Mouse (Mus musculus): ENCODE measurements at regions not wholly inside any gene's neighbourhood (a gene's known extent, or its start where the extent isn't known, plus 50 kb on each side); places are given as distances from the start of the nearest gene placed in this dataset.
A peak's percentile ranks its signal among the peaks of the same experiment; 100 is the strongest.

- no peaks in the 10 kb centered on the region for H3K36me3 ChIP-seq (ENCODE audit: control insufficient read depth, insufficient read depth, low read length)
- H3K27ac ChIP-seq (replicated peaks; ENCODE audit: low read depth, low read length): no peak overlapping the region
- TF ChIP-seq POLR2A (IDR thresholded peaks at IDR 0.05; ENCODE audit: borderline replicate concordance, extremely low read depth, insufficient read depth, insufficient read length): no peak
- 17% methylated on average over 3 of the region's 3 CpGs for WGBS
- peak; percentile 51; the same call in 1 of the 2 replicates for ATAC-seq (ENCODE audit: low FRiP score, low read depth)
- DNase-seq (ENCODE audit: low spot score): no peak
- H3K27me3 ChIP-seq (ENCODE audit: control insufficient read depth, insufficient read depth, low read length): no peaks in the 10 kb centered on the region
- 0 out of 2 replicates have a peak overlapping the region, but pooled peaks have one; percentile 0 for H3K4me2 ChIP-seq (replicated peaks; ENCODE audit: low read depth, low read length, severe bottlenecking)
- no peak overlapping the region for H3K4me3 ChIP-seq (replicated peaks; ENCODE audit: low read length)
- H3K9ac ChIP-seq (ENCODE audit: low read depth, low read length, severe bottlenecking): no peak overlapping the region
- H3K4me1 ChIP-seq (ENCODE audit: control insufficient read depth, insufficient read depth, low read length): peaks cover 36% of the 10 kb centered on the region
- no peaks in the 10 kb centered on the region for H3K9me3 ChIP-seq (ENCODE audit: control insufficient read depth, low read length)
Measured at GRCm38 (mm10) chr4:154726636-154727045, 59.0 kb upstream of the Actrt2 start.

- no peaks in the 10 kb centered on the region for H3K9me3 ChIP-seq (ENCODE audit: control insufficient read depth, low read length)
- H3K9ac ChIP-seq (ENCODE audit: low read depth, low read length, severe bottlenecking): no peak overlapping the region
- H3K36me3 ChIP-seq (ENCODE audit: control insufficient read depth, insufficient read depth, low read length): no peaks in the 10 kb centered on the region
- no peak overlapping the region for H3K27ac ChIP-seq (replicated peaks; ENCODE audit: low read depth, low read length)
- no peak for TF ChIP-seq POLR2A (IDR thresholded peaks at IDR 0.05; ENCODE audit: borderline replicate concordance, extremely low read depth, insufficient read depth, insufficient read length)
- WGBS: 72% methylated on average over 7 of the region's 7 CpGs
- H3K4me2 ChIP-seq (replicated peaks; ENCODE audit: low read depth, low read length, severe bottlenecking): no peak overlapping the region
- peaks cover 47% of the 10 kb centered on the region for H3K4me1 ChIP-seq (ENCODE audit: control insufficient read depth, insufficient read depth, low read length)
- DNase-seq (ENCODE audit: low spot score) (no peak), ATAC-seq (ENCODE audit: low FRiP score, low read depth) (no peak)
- no peak overlapping the region for H3K4me3 ChIP-seq (replicated peaks; ENCODE audit: low read length)
- no peaks in the 10 kb centered on the region for H3K27me3 ChIP-seq (ENCODE audit: control insufficient read depth, insufficient read depth, low read length)
Measured at GRCm38 (mm10) chr4:154727945-154728344, 60.3 kb upstream of the Actrt2 start.

- no peak for TF ChIP-seq POLR2A (IDR thresholded peaks at IDR 0.05; ENCODE audit: borderline replicate concordance, extremely low read depth, insufficient read depth, insufficient read length)
- ATAC-seq (ENCODE audit: low FRiP score, low read depth) (peak; percentile 14; the same call in 1 of the 2 replicates), DNase-seq (ENCODE audit: low spot score) (no peak)
- no peak overlapping the region for H3K4me2 ChIP-seq (replicated peaks; ENCODE audit: low read depth, low read length, severe bottlenecking)
- H3K36me3 ChIP-seq (ENCODE audit: control insufficient read depth, insufficient read depth, low read length): no peaks in the 10 kb centered on the region
- H3K4me3 ChIP-seq (replicated peaks; ENCODE audit: low read length): no peak overlapping the region
- peaks cover 49% of the 10 kb centered on the region for H3K4me1 ChIP-seq (ENCODE audit: control insufficient read depth, insufficient read depth, low read length)
- H3K9me3 ChIP-seq (ENCODE audit: control insufficient read depth, low read length): no peaks in the 10 kb centered on the region
- no peak overlapping the region for H3K27ac ChIP-seq (replicated peaks; ENCODE audit: low read depth, low read length)
- no peaks in the 10 kb centered on the region for H3K27me3 ChIP-seq (ENCODE audit: control insufficient read depth, insufficient read depth, low read length)
- no peak overlapping the region for H3K9ac ChIP-seq (ENCODE audit: low read depth, low read length, severe bottlenecking)
- WGBS: 23% methylated on average over 5 of the region's 5 CpGs
Measured at GRCm38 (mm10) chr4:154730646-154731045, 63.0 kb upstream of the Actrt2 start.

- no peak for TF ChIP-seq POLR2A (IDR thresholded peaks at IDR 0.05; ENCODE audit: borderline replicate concordance, extremely low read depth, insufficient read depth, insufficient read length)
- 10% methylated on average over 15 of the region's 15 CpGs for WGBS
- Histone ChIP-seq H3K9me3 (ENCODE audit: control insufficient read depth, low read length) (no peaks in the 10 kb centered on the region), H3K27ac (replicated peaks; ENCODE audit: low read depth, low read length) (peak overlapping the region; percentile 26; the same call in 1 of the 2 replicates), H3K27me3 (ENCODE audit: control insufficient read depth, insufficient read depth, low read length) (no peaks in the 10 kb centered on the region), H3K4me2 (replicated peaks; ENCODE audit: low read depth, low read length, severe bottlenecking) (0 out of 2 replicates have a peak overlapping the region, but pooled peaks have one; percentile 2), H3K9ac (ENCODE audit: low read depth, low read length, severe bottlenecking) (no peak overlapping the region), H3K36me3 (ENCODE audit: control insufficient read depth, insufficient read depth, low read length) (no peaks in the 10 kb centered on the region), H3K4me3 (replicated peaks; ENCODE audit: low read length) (no peak overlapping the region), H3K4me1 (ENCODE audit: control insufficient read depth, insufficient read depth, low read length) (peaks cover 55% of the 10 kb centered on the region)
- DNase-seq (ENCODE audit: low spot score) (peak; percentile 64), ATAC-seq (ENCODE audit: low FRiP score, low read depth) (peak; percentile 28; the same call in 1 of the 2 replicates)
Measured at GRCm38 (mm10) chr4:154731345-154731744, 63.7 kb upstream of the Actrt2 start.

- Histone ChIP-seq H3K4me1 (ENCODE audit: control insufficient read depth, insufficient read depth, low read length) (peaks cover 44% of the 10 kb centered on the region), H3K27me3 (ENCODE audit: control insufficient read depth, insufficient read depth, low read length) (no peaks in the 10 kb centered on the region), H3K4me2 (replicated peaks; ENCODE audit: low read depth, low read length, severe bottlenecking) (no peak overlapping the region), H3K27ac (replicated peaks; ENCODE audit: low read depth, low read length) (no peak overlapping the region), H3K4me3 (replicated peaks; ENCODE audit: low read length) (no peak overlapping the region), H3K9ac (ENCODE audit: low read depth, low read length, severe bottlenecking) (no peak overlapping the region), H3K36me3 (ENCODE audit: control insufficient read depth, insufficient read depth, low read length) (no peaks in the 10 kb centered on the region), H3K9me3 (ENCODE audit: control insufficient read depth, low read length) (no peaks in the 10 kb centered on the region)
- WGBS: 23% methylated on average over 6 of the region's 6 CpGs
- no peak for ATAC-seq (ENCODE audit: low FRiP score, low read depth)
- TF ChIP-seq POLR2A (IDR thresholded peaks at IDR 0.05; ENCODE audit: borderline replicate concordance, extremely low read depth, insufficient read depth, insufficient read length): no peak
- DNase-seq (ENCODE audit: low spot score): no peak
Measured at GRCm38 (mm10) chr4:154736071-154736470, 68.4 kb upstream of the Actrt2 start.
